Mouse (Mus musculus) hindbrain, embryonic 13.5 days (tissue): ENCODE measurements around the gene Tmem233. TPM values are rescaled to one million over a fixed set of nuclear protein-coding genes. Genes with fewer than 3 reads are reported as not detected.

Experiments used
- ATAC-seq: fragments of 200-750 bp; cut with Nextera tagmentation; 2 replicates; pipeline ENCODE4 v1.8.0; 2017; ENCODE audit warnings: moderate TSS enrichment; ENCODE audit not compliant: low FRiP score
- H3K27ac ChIP-seq: fragments of 300-500 bp; sonication (generic); 2 replicates; pipeline ENCODE4 v1.5.1; 2015; ENCODE audit warnings: inconsistent platforms, mild to moderate bottlenecking, moderate library complexity
- H3K27me3 ChIP-seq: fragments of 300-500 bp; sonication (generic); 2 replicates; pipeline ENCODE4 v1.6.1; 2015; ENCODE audit warnings: mild to moderate bottlenecking, inconsistent platforms
- H3K36me3 ChIP-seq: fragments of 300-500 bp; sonication (generic); 2 replicates; pipeline ENCODE4 v1.6.1; 2015; ENCODE audit warnings: mild to moderate bottlenecking, inconsistent platforms
- H3K4me1 ChIP-seq: fragments of 300-500 bp; sonication (generic); replicated peaks from 2 replicates; pipeline ENCODE4 v1.6.1; 2015; ENCODE audit warnings: inconsistent platforms
- H3K4me2 ChIP-seq: fragments of 300-500 bp; sonication (generic); 2 replicates; pipeline ENCODE4 v1.6.1; 2015; ENCODE audit warnings: inconsistent platforms, mild to moderate bottlenecking, moderate library complexity
- H3K4me3 ChIP-seq: fragments of 300-500 bp; sonication (generic); 2 replicates; pipeline ENCODE4 v1.5.1; 2015; ENCODE audit warnings: mild to moderate bottlenecking, inconsistent platforms
- H3K9ac ChIP-seq: fragments of 300-500 bp; sonication (generic); 2 replicates; pipeline ENCODE4 v1.6.1; 2015; ENCODE audit warnings: mild to moderate bottlenecking, inconsistent platforms
- H3K9me3 ChIP-seq: fragments of 300-500 bp; sonication (generic); 2 replicates; pipeline ENCODE4 v1.6.1; 2016; ENCODE audit warnings: inconsistent platforms
- WGBS: fragments of 180-500 bp; shearing (Covaris S2); methylation state at CpG from one replicate; pipeline ENCODE4 v1.1.7; 2015; 5-methylcytosine and 5-hydroxymethylcytosine counted together
- polyA plus RNA-seq: library from polyadenylated mRNA; unstranded; fragments of >200 nt; fragmentation: Nextera tagmentation; extraction: Ambion mirVana; gene quantifications from 2 replicates; pipeline ENCODE4 v1.2.1, GENCODE M21; 2015

Tmem233 gene
- polyA plus RNA-seq, 1 experiment from 2014 or later: not detected

DNA sequence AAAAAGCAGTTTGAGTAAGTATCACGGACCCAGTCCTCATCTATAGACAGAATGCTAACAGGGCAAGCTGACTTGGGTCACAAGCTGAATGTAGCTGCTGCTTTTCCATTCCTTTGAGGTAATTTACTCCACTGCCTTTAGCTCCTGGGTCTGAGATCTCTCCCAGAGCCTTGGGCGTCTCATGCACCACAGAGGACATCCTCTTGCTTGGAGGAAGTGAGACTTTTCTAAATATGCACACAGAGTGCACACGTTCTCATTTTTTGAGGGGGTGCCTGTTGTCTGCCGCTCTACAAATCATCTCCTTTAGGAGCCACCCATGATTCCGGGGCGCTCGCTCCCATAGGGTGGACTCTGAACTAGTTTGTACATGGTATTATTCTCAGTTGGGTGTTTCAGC lies 70.5 kb downstream of the Tmem233 start:
- peaks cover 53% of the 10 kb centered on the region for H3K36me3 ChIP-seq
- 92% methylated on average over 7 of the region's 7 CpGs for whole genome bisulfite sequencing

DNA sequence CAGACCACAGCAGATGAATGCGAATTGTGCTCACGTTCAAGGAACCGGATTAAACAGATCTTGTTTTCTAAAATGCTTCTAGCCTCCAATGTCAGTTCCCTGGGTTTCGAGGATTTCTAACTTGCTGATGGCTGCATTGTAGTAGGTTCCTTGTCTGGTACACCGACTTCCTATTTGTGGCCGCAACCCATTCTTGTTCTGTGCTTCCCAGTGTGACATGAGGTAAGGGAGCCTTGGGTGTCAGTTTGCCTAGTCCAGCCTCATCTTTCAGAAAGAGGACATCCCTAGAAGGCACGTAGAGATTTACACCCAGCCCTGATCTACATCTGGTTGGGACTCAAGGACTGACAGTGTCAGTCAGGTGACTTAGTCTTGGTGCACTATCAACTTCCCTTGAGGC lies 71.3 kb downstream of the Tmem233 start:
- 96% methylated on average over 7 of the region's 7 CpGs for WGBS

More for the DNA sequence above, 70.5 kb downstream of the Tmem233 start:
- Histone ChIP-seq H3K4me1 (no peaks in the 10 kb centered on the region), H3K27me3 (no peaks in the 10 kb centered on the region), H3K4me3 (no peak overlapping the region), H3K9me3 (no peaks in the 10 kb centered on the region), H3K4me2 (no peak overlapping the region), H3K27ac (no peak overlapping the region), H3K9ac (no peak overlapping the region)
- no peak for ATAC-seq

DNA sequence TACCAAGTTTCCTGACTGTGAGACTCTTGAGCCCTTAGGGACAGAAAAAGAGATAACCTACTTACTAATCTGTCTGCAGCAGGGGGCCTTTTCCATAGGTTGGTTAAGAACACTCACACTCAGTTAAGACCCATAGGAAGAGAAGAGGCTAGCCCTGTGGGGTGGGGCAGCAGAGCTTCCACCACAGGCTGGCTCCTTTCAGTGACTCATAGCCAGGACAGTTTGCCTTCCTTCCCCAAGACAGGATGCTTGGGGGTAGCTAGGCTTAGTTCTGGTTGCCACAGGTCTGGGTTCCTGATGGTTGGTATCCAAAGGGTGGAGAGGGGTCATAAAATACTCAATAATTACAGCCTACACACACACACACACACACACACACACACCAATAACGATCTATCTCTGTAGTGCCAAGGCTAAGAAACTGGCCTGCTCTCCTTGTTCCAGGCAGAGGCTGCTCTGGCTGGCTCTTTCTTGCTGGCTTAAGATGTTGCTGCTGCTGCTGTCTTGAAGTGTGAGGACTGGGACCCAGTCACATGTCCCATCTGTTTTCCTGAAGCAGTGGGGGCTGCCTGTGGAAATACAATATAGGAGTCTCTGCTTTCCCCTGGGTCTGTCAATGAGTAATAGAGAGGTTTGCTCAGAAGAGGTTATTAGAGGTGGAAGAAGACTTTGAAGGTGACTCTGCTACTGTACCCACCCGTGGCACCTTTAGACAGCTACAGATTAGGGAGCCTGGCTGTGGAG lies 73.0 kb downstream of the Tmem233 start:
- Histone ChIP-seq H3K36me3 (peaks cover 29% of the 10 kb centered on the region), H3K9me3 (no peaks in the 10 kb centered on the region), H3K27me3 (no peaks in the 10 kb centered on the region), H3K4me3 (no peak overlapping the region), H3K27ac (no peak overlapping the region), H3K4me1 (no peaks in the 10 kb centered on the region), H3K9ac (no peak overlapping the region), H3K4me2 (no peak overlapping the region)
- ATAC-seq: no peak
- WGBS: 89% methylated on average over 2 of the region's 2 CpGs

More for the DNA sequence above, 71.3 kb downstream of the Tmem233 start:
- peaks cover 45% of the 10 kb centered on the region for H3K36me3 ChIP-seq
- no peak overlapping the region for H3K4me3 ChIP-seq
- H3K9ac ChIP-seq: no peak overlapping the region
- ATAC-seq: no peak
- no peak overlapping the region for H3K27ac ChIP-seq
- H3K27me3 ChIP-seq: no peaks in the 10 kb centered on the region
- H3K4me1 ChIP-seq: no peaks in the 10 kb centered on the region
- no peak overlapping the region for H3K4me2 ChIP-seq
- H3K9me3 ChIP-seq: no peaks in the 10 kb centered on the region

DNA sequence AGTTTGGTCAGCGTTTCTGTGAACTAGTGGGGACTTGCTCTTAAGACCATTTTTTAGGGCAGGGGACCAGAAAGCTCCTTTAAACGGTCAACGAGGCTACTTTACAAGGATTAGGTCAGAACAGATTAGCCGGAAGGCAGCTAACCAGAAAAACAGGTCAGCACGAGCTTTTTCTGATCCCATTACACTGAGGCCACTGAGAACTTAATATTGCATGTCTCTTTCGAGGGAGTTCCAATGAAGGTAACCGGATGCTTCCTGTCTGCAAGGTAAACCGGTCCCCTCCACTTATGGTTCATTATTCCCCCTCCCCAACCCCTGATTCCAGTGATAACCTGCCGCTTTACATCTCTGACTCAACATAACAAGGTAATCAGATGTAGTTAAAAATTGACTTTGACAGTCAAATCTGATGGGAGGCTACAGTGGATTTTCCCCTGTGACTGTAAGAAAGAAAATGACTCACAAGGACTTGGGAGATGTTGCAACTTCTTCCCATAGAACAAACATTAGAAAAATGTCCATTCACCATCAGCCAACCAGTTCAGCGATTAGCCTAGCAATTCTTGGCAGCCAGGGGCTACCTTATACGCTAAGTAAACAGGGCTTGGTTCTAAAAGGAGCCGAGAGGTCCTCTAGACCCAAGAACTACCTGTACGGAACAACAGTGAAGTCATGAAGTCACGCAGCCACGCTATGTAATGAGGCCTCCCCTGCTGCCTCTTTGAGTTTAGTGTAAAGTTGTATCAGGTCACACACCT lies 73.8 kb downstream of the Tmem233 start:
- no peak for ATAC-seq
- Histone ChIP-seq H3K27ac (no peak overlapping the region), H3K4me2 (no peak overlapping the region), H3K9ac (no peak overlapping the region), H3K4me3 (no peak overlapping the region), H3K9me3 (no peaks in the 10 kb centered on the region), H3K4me1 (peaks cover 6% of the 10 kb centered on the region; the same call in 1 of the 2 replicates), H3K27me3 (no peaks in the 10 kb centered on the region), H3K36me3 (peaks cover 21% of the 10 kb centered on the region)
- WGBS: 88% methylated on average over 15 of the region's 15 CpGs

DNA sequence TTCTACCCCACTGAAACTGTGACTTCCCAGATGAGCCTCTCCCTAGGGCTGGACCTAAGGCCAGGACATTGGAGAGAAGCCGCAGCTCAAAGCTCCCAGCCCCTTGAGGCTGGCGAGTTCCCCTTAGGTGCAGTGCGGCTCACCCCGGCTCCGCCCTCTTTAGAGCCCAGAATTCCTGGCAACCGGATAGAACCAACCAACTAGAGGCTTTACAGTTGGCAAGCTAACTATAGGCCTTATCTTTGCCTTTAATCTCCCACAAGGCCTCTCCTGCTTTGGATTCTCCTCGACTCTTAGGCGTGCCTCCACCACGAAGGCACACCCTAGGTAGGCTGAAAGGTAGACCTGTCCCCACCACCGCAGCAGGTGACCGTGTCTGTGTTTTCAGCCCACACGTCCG lies 75.3 kb downstream of the Tmem233 start:
- Histone ChIP-seq H3K4me3 (no peak overlapping the region), H3K9ac (no peak overlapping the region), H3K4me1 (peaks cover 14% of the 10 kb centered on the region), H3K27ac (no peak overlapping the region), H3K36me3 (peaks cover 5% of the 10 kb centered on the region; the same call in 1 of the 2 replicates), H3K4me2 (no peak overlapping the region), H3K27me3 (no peaks in the 10 kb centered on the region), H3K9me3 (no peaks in the 10 kb centered on the region)
- 89% methylated on average over 13 of the region's 13 CpGs for WGBS
- ATAC-seq: no peak

DNA sequence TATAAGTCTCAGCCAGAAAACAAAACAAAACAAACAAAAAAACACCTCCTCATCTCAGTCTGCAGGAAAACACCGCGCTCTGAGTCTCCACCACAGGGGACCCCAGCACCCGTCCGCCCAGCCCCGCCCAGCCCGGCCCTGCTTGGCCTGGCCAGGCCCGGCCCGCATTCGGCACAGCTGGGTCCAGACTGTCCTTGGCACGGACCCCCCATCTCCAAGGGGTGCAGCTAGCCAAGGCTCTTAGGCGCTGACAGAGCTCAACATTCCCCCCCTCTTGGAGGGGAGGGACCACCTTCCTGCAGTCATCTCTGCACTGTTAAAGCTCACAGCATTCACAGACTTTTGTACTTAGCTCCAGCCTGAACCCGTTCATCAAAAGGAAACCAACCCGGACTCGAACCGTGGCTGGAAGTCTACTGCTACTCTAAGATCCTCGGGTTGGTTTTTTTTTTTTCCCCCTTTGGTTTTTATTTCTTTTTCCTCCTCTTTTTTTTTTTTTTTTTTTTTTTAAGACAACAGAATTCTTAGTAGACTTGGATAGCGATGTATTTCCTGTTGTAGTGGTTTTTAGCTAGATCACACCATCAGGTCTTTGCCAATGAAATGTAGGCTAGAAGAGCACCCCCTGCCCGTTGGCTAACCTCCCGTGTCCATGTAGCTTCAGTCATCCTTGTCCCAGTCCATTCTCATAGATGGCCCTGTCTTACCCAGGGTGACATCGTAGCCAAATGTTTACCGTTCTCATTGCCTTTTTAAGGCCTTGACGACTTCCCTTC lies 76.5 kb downstream of the Tmem233 start:
- Histone ChIP-seq H3K4me3 (no peak overlapping the region), H3K27ac (no peak overlapping the region), H3K9ac (no peak overlapping the region), H3K27me3 (no peaks in the 10 kb centered on the region), H3K4me2 (no peak overlapping the region), H3K9me3 (no peaks in the 10 kb centered on the region), H3K4me1 (peaks cover 14% of the 10 kb centered on the region), H3K36me3 (no peaks in the 10 kb centered on the region; the same call in 1 of the 2 replicates)
- no peak for ATAC-seq
- WGBS: 60% methylated on average over 22 of the region's 22 CpGs

DNA sequence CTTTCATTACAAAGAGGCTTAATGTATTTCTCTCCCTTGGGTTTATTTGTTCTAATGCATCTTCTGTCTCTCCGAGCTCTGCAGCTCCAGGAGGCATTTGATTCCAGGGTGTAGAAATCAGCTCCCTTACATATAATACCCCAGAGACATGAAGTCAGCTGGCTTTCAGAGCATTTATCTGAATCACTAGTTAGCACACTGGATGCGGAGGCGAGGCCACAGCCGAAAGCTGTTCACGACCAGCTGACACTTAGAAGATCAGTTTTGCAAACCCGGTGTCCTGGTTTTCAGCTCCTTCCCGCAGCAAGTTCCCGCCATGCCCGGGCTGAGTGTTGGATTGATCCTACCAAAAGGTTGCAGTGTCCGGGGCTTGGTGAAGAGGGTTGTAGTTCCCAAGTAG lies 78.8 kb downstream of the Tmem233 start:
- no peaks in the 10 kb centered on the region for H3K9me3 ChIP-seq
- no peak for ATAC-seq
- peak overlapping the region; percentile 30 for H3K27ac ChIP-seq

DNA sequence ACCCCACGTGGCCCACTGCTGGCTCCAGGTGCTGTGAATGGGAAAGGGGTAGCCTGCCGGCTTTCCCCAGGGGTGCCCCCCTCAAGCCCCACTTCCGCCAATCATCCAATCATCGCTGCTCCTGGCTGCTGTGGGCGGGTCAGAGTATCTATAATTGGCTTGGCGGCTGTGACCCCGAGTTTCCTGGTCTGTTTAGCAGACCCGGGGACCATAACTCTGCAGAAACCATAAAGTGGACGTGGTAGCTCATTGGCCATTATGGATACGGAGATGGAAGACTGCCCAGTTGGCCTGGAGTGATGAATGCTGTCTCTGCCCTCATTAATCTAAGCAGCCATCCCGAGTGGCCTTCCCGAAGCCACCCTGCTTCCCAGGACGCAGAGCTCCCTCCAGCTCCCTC lies 79.2 kb downstream of the Tmem233 start:
- H3K27ac ChIP-seq: peak overlapping the region; percentile 30
- H3K9ac ChIP-seq: no peak overlapping the region
- no peak for ATAC-seq
- no peaks in the 10 kb centered on the region for H3K27me3 ChIP-seq
- WGBS: 35% methylated on average over 13 of the region's 13 CpGs
- peak overlapping the region; percentile 26; the same call in 1 of the 2 replicates for H3K4me2 ChIP-seq
- H3K36me3 ChIP-seq: peaks cover 9% of the 10 kb centered on the region
- peaks cover 14% of the 10 kb centered on the region for H3K4me1 ChIP-seq
- H3K9me3 ChIP-seq: no peaks in the 10 kb centered on the region
- no peak overlapping the region for H3K4me3 ChIP-seq

More for the DNA sequence above, 78.8 kb downstream of the Tmem233 start:
- Histone ChIP-seq H3K9ac (no peak overlapping the region), H3K4me1 (peaks cover 14% of the 10 kb centered on the region), H3K4me3 (no peak overlapping the region), H3K27me3 (no peaks in the 10 kb centered on the region), H3K36me3 (peaks cover 8% of the 10 kb centered on the region), H3K4me2 (peak overlapping the region; percentile 26; the same call in 1 of the 2 replicates)
- WGBS: 70% methylated on average over 10 of the region's 10 CpGs

DNA sequence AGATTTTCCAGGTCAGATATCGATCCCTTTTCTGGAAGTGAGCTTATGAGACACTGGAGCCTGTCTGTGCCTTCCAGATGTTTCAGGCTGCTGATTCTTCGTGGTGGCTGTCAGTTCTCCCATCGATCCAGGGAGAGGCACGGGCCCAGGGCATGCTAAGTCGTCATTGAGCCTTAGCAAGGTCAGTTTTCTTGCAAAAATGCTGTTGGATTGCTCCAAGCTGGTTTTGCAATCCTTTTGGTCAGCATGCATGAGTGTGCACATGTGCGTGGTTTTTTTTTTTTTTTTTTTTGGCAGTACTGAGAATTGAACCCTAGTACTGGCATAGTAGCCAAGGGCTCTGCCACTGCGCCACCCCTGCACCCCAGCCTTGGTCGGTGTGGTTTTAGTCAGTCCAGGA lies 79.9 kb downstream of the Tmem233 start:
- 83% methylated on average over 8 of the region's 8 CpGs for WGBS
- Histone ChIP-seq H3K9ac (no peak overlapping the region), H3K27ac (no peak overlapping the region), H3K9me3 (no peaks in the 10 kb centered on the region), H3K27me3 (no peaks in the 10 kb centered on the region), H3K4me3 (no peak overlapping the region), H3K4me1 (peaks cover 14% of the 10 kb centered on the region), H3K36me3 (peaks cover 9% of the 10 kb centered on the region), H3K4me2 (no peak overlapping the region)
- no peak for ATAC-seq

DNA sequence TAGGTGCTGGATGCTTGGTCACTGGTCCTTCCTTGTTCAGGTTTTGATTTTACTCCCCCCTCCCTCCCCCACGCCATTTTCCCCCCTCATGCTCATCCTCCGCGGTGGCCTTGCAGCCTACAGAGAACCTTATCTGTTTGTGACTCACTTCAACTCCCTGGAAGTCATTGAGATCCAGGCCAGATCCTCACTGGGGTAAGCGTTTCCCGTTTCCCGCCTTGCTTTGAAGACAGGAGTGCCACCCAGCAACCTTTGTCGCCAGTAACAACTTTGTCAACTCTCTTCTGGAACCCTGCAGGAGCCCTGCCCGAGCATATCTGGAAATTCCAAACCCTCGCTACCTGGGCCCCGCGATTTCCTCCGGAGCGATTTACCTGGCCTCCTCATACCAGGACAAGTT lies 85.7 kb downstream of the Tmem233 start:
- no peak overlapping the region for H3K4me2 ChIP-seq
- H3K27me3 ChIP-seq: no peaks in the 10 kb centered on the region
- 83% methylated on average over 13 of the region's 13 CpGs for WGBS
- H3K4me1 ChIP-seq: no peaks in the 10 kb centered on the region
- no peak for ATAC-seq
- no peak overlapping the region for H3K27ac ChIP-seq
- no peak overlapping the region for H3K9ac ChIP-seq
- H3K36me3 ChIP-seq: peaks cover 38% of the 10 kb centered on the region
- no peaks in the 10 kb centered on the region for H3K9me3 ChIP-seq
- H3K4me3 ChIP-seq: no peak overlapping the region

DNA sequence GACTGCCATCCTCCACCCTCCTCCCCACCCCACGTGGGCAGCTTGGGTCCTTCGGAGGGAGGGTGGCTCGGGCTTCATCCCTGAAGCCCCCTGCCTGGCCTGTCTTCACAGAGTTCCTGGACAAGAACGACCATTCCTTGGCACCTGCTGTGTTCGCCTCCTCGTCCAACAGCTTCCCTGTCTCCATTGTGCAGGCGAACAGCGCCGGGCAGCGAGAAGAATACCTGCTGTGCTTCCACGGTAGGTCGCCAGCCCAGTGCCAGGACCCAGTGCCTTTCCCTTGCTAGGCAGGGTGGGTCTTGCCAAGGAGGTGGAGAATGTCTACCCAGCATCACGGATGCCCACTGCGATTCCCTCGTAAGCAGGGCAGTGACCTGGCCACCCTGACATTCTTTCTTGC lies 88.9 kb downstream of the Tmem233 start:
- Histone ChIP-seq H3K4me3 (no peak overlapping the region), H3K36me3 (peaks cover 62% of the 10 kb centered on the region), H3K9me3 (peaks cover 13% of the 10 kb centered on the region; the same call in 1 of the 2 replicates), H3K27ac (no peak overlapping the region), H3K4me1 (no peaks in the 10 kb centered on the region), H3K27me3 (no peaks in the 10 kb centered on the region), H3K9ac (no peak overlapping the region), H3K4me2 (no peak overlapping the region)
- 90% methylated on average over 15 of the region's 15 CpGs for WGBS
- no peak for ATAC-seq

DNA sequence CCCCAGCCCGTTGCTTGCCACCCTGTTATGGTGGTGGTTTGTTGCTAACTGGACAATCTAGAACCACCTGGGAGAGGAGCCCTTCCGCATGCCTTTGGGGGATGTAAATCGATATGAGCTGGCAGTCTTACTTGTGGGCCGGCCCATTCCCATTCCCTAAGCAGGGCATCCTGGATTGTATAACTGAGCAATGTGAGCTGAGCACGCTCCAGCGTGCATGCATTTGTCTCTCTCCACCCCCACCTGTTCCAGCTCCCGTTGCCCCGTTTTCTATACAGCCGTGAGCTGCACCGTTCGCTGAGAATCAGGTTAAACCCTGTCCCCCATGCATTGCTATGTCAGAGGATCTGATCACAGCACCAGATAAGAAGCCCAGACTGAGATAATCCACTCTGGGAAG lies 91.3 kb downstream of the Tmem233 start:
- H3K36me3 ChIP-seq: peaks cover 77% of the 10 kb centered on the region
- 96% methylated on average over 11 of the region's 11 CpGs for WGBS
- ATAC-seq: no peak
- no peaks in the 10 kb centered on the region for H3K27me3 ChIP-seq
- H3K9me3 ChIP-seq: peaks cover 13% of the 10 kb centered on the region; the same call in 1 of the 2 replicates
- no peak overlapping the region for H3K27ac ChIP-seq
- no peak overlapping the region for H3K4me3 ChIP-seq
- H3K4me1 ChIP-seq: no peaks in the 10 kb centered on the region
- H3K9ac ChIP-seq: no peak overlapping the region
- no peak overlapping the region for H3K4me2 ChIP-seq
